Mouse (Mus musculus) kidney, embryonic 16.5 days (tissue): ENCODE data around the gene Nid2. TPM values are rescaled to one million over a fixed set of nuclear protein-coding genes. Genes with fewer than 3 reads are reported as not detected.

ENCODE experiments used
- ATAC-seq: fragments of 200-750 bp; cut with Nextera tagmentation; 2 replicates; pipeline ENCODE4 v1.8.0; 2017; ENCODE audit warnings: moderate TSS enrichment; ENCODE audit not compliant: low FRiP score, low TSS enrichment
- H3K27ac ChIP-seq: fragments of 300-500 bp; sonication (generic); 2 replicates; pipeline ENCODE4 v1.5.1; 2014; ENCODE audit warnings: low read length
- H3K27me3 ChIP-seq: fragments of 300-500 bp; sonication (generic); 2 replicates; pipeline ENCODE4 v1.6.1; 2014; ENCODE audit warnings: low read length, control low read depth, mixed read lengths; ENCODE audit not compliant: insufficient read depth
- H3K36me3 ChIP-seq: fragments of 300-500 bp; sonication (generic); 2 replicates; pipeline ENCODE4 v1.6.1; 2014; ENCODE audit warnings: low read length, control low read depth, mixed read lengths; ENCODE audit not compliant: insufficient read depth
- H3K4me1 ChIP-seq: fragments of 300-500 bp; sonication (generic); 2 replicates; pipeline ENCODE4 v1.6.1; 2014; ENCODE audit warnings: low read length, control low read depth, mixed read lengths; ENCODE audit not compliant: insufficient read depth
- H3K4me2 ChIP-seq: fragments of 300-500 bp; sonication (generic); replicated peaks from 2 replicates; pipeline ENCODE4 v1.6.1; 2014; ENCODE audit warnings: low read depth, low read length
- H3K4me3 ChIP-seq: fragments of 300-500 bp; sonication (generic); 2 replicates; pipeline ENCODE4 v1.5.1; 2014; ENCODE audit warnings: mild to moderate bottlenecking, low read length
- H3K9ac ChIP-seq: fragments of 300-500 bp; sonication (generic); replicated peaks from 2 replicates; pipeline ENCODE4 v1.6.1; 2014; ENCODE audit warnings: low read length
- H3K9me3 ChIP-seq: fragments of 300-500 bp; sonication (generic); 2 replicates; pipeline ENCODE4 v1.6.1; 2016; ENCODE audit warnings: low read length, control low read depth
- WGBS: fragments of 180-500 bp; shearing (Covaris S2); extraction: QIAGEN DNeasy Blood & Tissue Kit; methylation state at CpG from one replicate; pipeline ENCODE4 v1.1.7; 2014; 5-methylcytosine and 5-hydroxymethylcytosine counted together
- polyA plus RNA-seq: library from polyadenylated mRNA; unstranded; fragments of >200 nt; fragmentation: Nextera tagmentation; extraction: Ambion mirVana; gene quantifications from 2 replicates; pipeline ENCODE4 v1.2.1, GENCODE M21; 2015

Nid2 gene
- polyA plus RNA-seq, 1 experiment from 2014 or later: 147 TPM

GRCm38 (mm10) chr14:19739416-19740146 lies 11.5 kb upstream of the Nid2 start:
- no peaks in the 10 kb centered on the region for H3K9me3 ChIP-seq
- H3K4me3 ChIP-seq: no peak overlapping the region
- no peak overlapping the region for H3K9ac ChIP-seq
- peak overlapping the region; percentile 46 for H3K27ac ChIP-seq
- H3K4me1 ChIP-seq: peaks cover 33% of the 10 kb centered on the region
- no peaks in the 10 kb centered on the region for H3K36me3 ChIP-seq
- WGBS: 54% methylated on average over 9 of the region's 9 CpGs
- no peak overlapping the region for H3K4me2 ChIP-seq
- peak; percentile 62; the same call in 1 of the 2 replicates for ATAC-seq
- H3K27me3 ChIP-seq: 0 out of 2 replicates have a peak, but pooled peaks cover 3% of the 10 kb centered on the region

GRCm38 (mm10) chr14:19740147-19740738 lies 10.8 kb upstream of the Nid2 start:
- Histone ChIP-seq H3K27me3 (0 out of 2 replicates have a peak, but pooled peaks cover 3% of the 10 kb centered on the region), H3K4me3 (no peak overlapping the region), H3K36me3 (no peaks in the 10 kb centered on the region), H3K4me1 (peaks cover 39% of the 10 kb centered on the region), H3K9ac (no peak overlapping the region), H3K9me3 (no peaks in the 10 kb centered on the region), H3K27ac (peak overlapping the region; percentile 46; the same call in 1 of the 2 replicates), H3K4me2 (no peak overlapping the region)
- ATAC-seq: no peak
- WGBS: 84% methylated on average over 6 of the region's 6 CpGs

- Histone ChIP-seq H3K9me3 (no peaks in the 10 kb centered on the region), H3K4me1 (peaks cover 35% of the 10 kb centered on the region), H3K4me2 (no peak overlapping the region), H3K9ac (no peak overlapping the region), H3K4me3 (no peak overlapping the region), H3K36me3 (no peaks in the 10 kb centered on the region), H3K27me3 (no peaks in the 10 kb centered on the region), H3K27ac (peak overlapping the region; percentile 0; the same call in 1 of the 2 replicates)
- 32% methylated on average over 5 of the region's 5 CpGs for WGBS
- ATAC-seq: peak; percentile 29; the same call in 1 of the 2 replicates
Measured at GRCm38 (mm10) chr14:19744876-19745275, 6.2 kb upstream of the Nid2 start.

- Histone ChIP-seq H3K36me3 (no peaks in the 10 kb centered on the region), H3K27me3 (no peaks in the 10 kb centered on the region), H3K27ac (no peak overlapping the region), H3K4me2 (no peak overlapping the region), H3K4me1 (peaks cover 40% of the 10 kb centered on the region), H3K9ac (no peak overlapping the region), H3K4me3 (no peak overlapping the region), H3K9me3 (no peaks in the 10 kb centered on the region)
- ATAC-seq: no peak
- WGBS: 39% methylated on average over 2 of the region's 2 CpGs
Measured at GRCm38 (mm10) chr14:19746232-19746631, 4.8 kb upstream of the Nid2 start.

- Histone ChIP-seq H3K27ac (no peak overlapping the region), H3K4me1 (peaks cover 41% of the 10 kb centered on the region), H3K9ac (no peak overlapping the region), H3K27me3 (no peaks in the 10 kb centered on the region), H3K4me2 (no peak overlapping the region), H3K36me3 (no peaks in the 10 kb centered on the region), H3K9me3 (no peaks in the 10 kb centered on the region), H3K4me3 (no peak overlapping the region)
- ATAC-seq: no peak
- whole genome bisulfite sequencing: 87% methylated on average over 2 of the region's 2 CpGs
Measured at GRCm38 (mm10) chr14:19746731-19747130, 4.3 kb upstream of the Nid2 start.

GRCm38 (mm10) chr14:19749743-19750142 lies 1.3 kb upstream of the Nid2 start:
- ATAC-seq: no peak
- peak overlapping the region; percentile 89; the same call in 1 of the 2 replicates for H3K27ac ChIP-seq
- no peak overlapping the region for H3K9ac ChIP-seq
- WGBS: 61% methylated on average over 2 of the region's 2 CpGs
- H3K27me3 ChIP-seq: no peaks in the 10 kb centered on the region
- no peaks in the 10 kb centered on the region for H3K36me3 ChIP-seq
- H3K9me3 ChIP-seq: no peaks in the 10 kb centered on the region
- no peak overlapping the region for H3K4me3 ChIP-seq
- H3K4me2 ChIP-seq: peak overlapping the region; percentile 89; the same call in 1 of the 2 replicates
- peaks cover 49% of the 10 kb centered on the region for H3K4me1 ChIP-seq

GRCm38 (mm10) chr14:19750411-19751024 lies 547 bp upstream of the Nid2 start:
- peak overlapping the region; percentile 89 for H3K27ac ChIP-seq

GRCm38 (mm10) chr14:19752276-19752675 lies 1.2 kb downstream of the Nid2 start:
- no peaks in the 10 kb centered on the region for H3K27me3 ChIP-seq
- peak overlapping the region; percentile 76 for H3K9ac ChIP-seq
- WGBS: 3% methylated on average over 21 of the region's 21 CpGs

More at GRCm38 (mm10) chr14:19750411-19751024, 547 bp upstream of the Nid2 start:
- ATAC-seq: peak; percentile 62
- peak overlapping the region; percentile 89 for H3K4me2 ChIP-seq
- peak overlapping the region; percentile 69 for H3K9ac ChIP-seq
- WGBS: 3% methylated on average over 26 of the region's 26 CpGs
- H3K4me3 ChIP-seq: peak overlapping the region; percentile 71
- no peaks in the 10 kb centered on the region for H3K27me3 ChIP-seq
- H3K36me3 ChIP-seq: peaks cover 2% of the 10 kb centered on the region; the same call in 1 of the 2 replicates
- H3K9me3 ChIP-seq: no peaks in the 10 kb centered on the region
- H3K4me1 ChIP-seq: peaks cover 42% of the 10 kb centered on the region

GRCm38 (mm10) chr14:19759277-19760193 lies 8.5 kb downstream of the Nid2 start:
- H3K9me3 ChIP-seq: no peaks in the 10 kb centered on the region
- no peak for ATAC-seq
- peaks cover 43% of the 10 kb centered on the region for H3K4me1 ChIP-seq
- no peak overlapping the region for H3K4me2 ChIP-seq
- WGBS: 50% methylated on average over 10 of the region's 10 CpGs
- peaks cover 10% of the 10 kb centered on the region; the same call in 1 of the 2 replicates for H3K36me3 ChIP-seq
- no peaks in the 10 kb centered on the region for H3K27me3 ChIP-seq
- no peak overlapping the region for H3K4me3 ChIP-seq
- H3K27ac ChIP-seq: no peak overlapping the region
- H3K9ac ChIP-seq: no peak overlapping the region

More at GRCm38 (mm10) chr14:19752276-19752675, 1.2 kb downstream of the Nid2 start:
- Histone ChIP-seq H3K27ac (no peak overlapping the region), H3K9me3 (no peaks in the 10 kb centered on the region), H3K4me3 (peak overlapping the region; percentile 71), H3K4me2 (peak overlapping the region; percentile 89), H3K36me3 (peaks cover 10% of the 10 kb centered on the region; the same call in 1 of the 2 replicates), H3K4me1 (peaks cover 30% of the 10 kb centered on the region)
- peak; percentile 21; the same call in 1 of the 2 replicates for ATAC-seq
